ENCODE assay signal across 8 mouse cellular contexts in genomic region chr1:191325726-191326232, GRCm38 (mm10). TPM values are rescaled to one million over a fixed set of nuclear protein-coding genes. Genes with fewer than 3 reads are reported as not detected.
DNase-seq lines count a peak whose midpoint lies in the region; ATAC-seq and TF ChIP-seq lines count a peak whose summit lies in the region.

Tmem206 (plus strand) TSS chr1:191325912.

- no peak for TF ChIP-seq EP300 in liver, embryonic 14.5 days (IDR thresholded peaks at IDR 0.05; ENCODE audit: low read depth)
- no peak for TF ChIP-seq EP300 in stomach, postnatal 0 days (optimal IDR thresholded peaks at IDR 0.05)

- ATAC-seq in heart, embryonic 15.5 days (replicated peaks; ENCODE audit: insufficient number of reproducible peaks, insufficient read depth, low FRiP score, low read depth), result peak; percentile 91
- ATAC-seq in liver, embryonic 14.5 days (ENCODE audit: insufficient read depth), result peak; percentile 94
- peak; percentile 96 for ATAC-seq in neural tube, embryonic 11.5 days (ENCODE audit: insufficient read depth, low FRiP score, low TSS enrichment)
- ATAC-seq in stomach, postnatal 0 days (ENCODE audit: low FRiP score, low TSS enrichment), result peak; percentile 93

- H3K9me3 ChIP-seq in heart, embryonic 15.5 days (replicated peaks), result no peaks in the 10 kb centered on the region
- H3K9me3 ChIP-seq in liver, embryonic 14.5 days (ENCODE audit: control insufficient read depth, low read length), result no peaks in the 10 kb centered on the region
- no peaks in the 10 kb centered on the region for H3K9me3 ChIP-seq in neural tube, embryonic 11.5 days (ENCODE audit: control insufficient read depth, low read length)
- no peaks in the 10 kb centered on the region for H3K9me3 ChIP-seq in stomach, postnatal 0 days (ENCODE audit: control insufficient read depth, low read length)

- WGBS in heart, embryonic 15.5 days, result under 1% methylated on average over 38 of the region's 42 CpGs
- under 1% methylated on average over 34 of the region's 42 CpGs for WGBS in liver, embryonic 14.5 days (ENCODE audit: insufficient replicate concordance)
- WGBS in neural tube, embryonic 11.5 days, result under 1% methylated on average over 41 of the region's 42 CpGs
- WGBS in stomach, postnatal 0 days, result under 1% methylated on average over 42 of the region's 42 CpGs

- H3K4me2 ChIP-seq in heart, embryonic 15.5 days, result peak within 1 kb of the TSS; percentile 95
- H3K4me2 ChIP-seq in liver, embryonic 14.5 days (ENCODE audit: low read depth), result peak within 1 kb of the TSS; percentile 99
- peak within 1 kb of the TSS; percentile 91 for H3K4me2 ChIP-seq in neural tube, embryonic 11.5 days (ENCODE audit: low read depth)
- peak within 1 kb of the TSS; percentile 93 for H3K4me2 ChIP-seq in stomach, postnatal 0 days (replicated peaks; ENCODE audit: low read depth)

- H3K9ac ChIP-seq in heart, embryonic 15.5 days, result peak within 1 kb of the TSS; percentile 78
- H3K9ac ChIP-seq in liver, embryonic 14.5 days (replicated peaks), result peak within 1 kb of the TSS; percentile 93
- H3K9ac ChIP-seq in neural tube, embryonic 11.5 days (ENCODE audit: low read length), result peak within 1 kb of the TSS; percentile 86
- H3K9ac ChIP-seq in stomach, postnatal 0 days (ENCODE audit: low read length), result peak within 1 kb of the TSS; percentile 65

- TF ChIP-seq CTCF in liver, embryonic 14.5 days (IDR thresholded peaks at IDR 0.05; ENCODE audit: low read depth), result 0 out of 2 replicates have a peak, but pooled peaks have one; percentile 18
- peak; percentile 24; the same call in 1 of the 2 replicates for TF ChIP-seq CTCF in stomach, postnatal 0 days (IDR thresholded peaks at IDR 0.05; ENCODE audit: low read depth)

- DNase-seq in CD4-positive, CD25-positive, alpha-beta regulatory T cell, adult 2 months (ENCODE audit: low read depth, low spot score), result peak; percentile 99
- peak; percentile 86 for DNase-seq in fibroblast of lung, adult 2 months (ENCODE audit: low read depth)
- peak; percentile 94 to 96 for DNase-seq in kidney, postnatal 25 days
- DNase-seq in liver, embryonic 14.5 days (ENCODE audit: low read depth in 3 of 3, low spot score in 3 of 3), result peak; percentile 89 to 93 (median 89)
- peak; percentile 98 for DNase-seq in neural tube, embryonic 11.5 days (ENCODE audit: low spot score)
- DNase-seq in stomach, postnatal 0 days (ENCODE audit: low spot score), result peak; percentile 94

- H3K27me3 ChIP-seq in heart, embryonic 15.5 days, result no peaks in the 10 kb centered on the region
- H3K27me3 ChIP-seq in liver, embryonic 14.5 days (ENCODE audit: control insufficient read depth, insufficient read depth, low read length), result no peaks in the 10 kb centered on the region
- H3K27me3 ChIP-seq in neural tube, embryonic 11.5 days (ENCODE audit: control insufficient read depth, insufficient read depth, low read length), result no peaks in the 10 kb centered on the region
- H3K27me3 ChIP-seq in stomach, postnatal 0 days (ENCODE audit: control insufficient read depth, insufficient read depth, low read length), result no peaks in the 10 kb centered on the region

- no peaks in the 10 kb centered on the region; the same call in 1 of the 2 replicates for H3K4me1 ChIP-seq in brown adipose tissue, adult 24 weeks (ENCODE audit: control insufficient read depth, insufficient read depth, insufficient read length, low read length)
- peaks cover 26% of the 10 kb centered on the region for H3K4me1 ChIP-seq in heart, embryonic 15.5 days (replicated peaks)
- H3K4me1 ChIP-seq in liver, embryonic 14.5 days (replicated peaks; ENCODE audit: control insufficient read depth in 2 of 2, insufficient read depth in 2 of 2, low read length in 1 of 2), result peaks cover 21 to 30% of the 10 kb centered on the region in 2 experiments
- H3K4me1 ChIP-seq in neural tube, embryonic 11.5 days (ENCODE audit: control insufficient read depth, insufficient read depth, low read length), result peaks cover 10% of the 10 kb centered on the region; the same call in 1 of the 2 replicates
- H3K4me1 ChIP-seq in stomach, postnatal 0 days (replicated peaks; ENCODE audit: control insufficient read depth, insufficient read depth), result peaks cover 4% of the 10 kb centered on the region

- peak within 1 kb of the TSS; percentile 79 for H3K4me3 ChIP-seq in brown adipose tissue, adult 24 weeks (ENCODE audit: insufficient read depth, low read depth, low read length)
- peak within 1 kb of the TSS; percentile 70 for H3K4me3 ChIP-seq in heart, embryonic 15.5 days
- peak within 1 kb of the TSS; percentile 77 to 89 for H3K4me3 ChIP-seq in liver, embryonic 14.5 days (ENCODE audit: insufficient read depth in 1 of 2, low read depth in 2 of 2, low read length in 2 of 2)
- H3K4me3 ChIP-seq in neural tube, embryonic 11.5 days (ENCODE audit: low read depth, low read length), result peak within 1 kb of the TSS; percentile 80
- H3K4me3 ChIP-seq in stomach, postnatal 0 days (ENCODE audit: low read depth, low read length), result peak within 1 kb of the TSS; percentile 68

- H3K27ac ChIP-seq in brown adipose tissue, adult 24 weeks (replicated peaks; ENCODE audit: low read depth, low read length), result no peak within 1 kb of the TSS
- peak within 1 kb of the TSS; percentile 65 for H3K27ac ChIP-seq in heart, embryonic 15.5 days
- H3K27ac ChIP-seq in liver, embryonic 14.5 days, result peak within 1 kb of the TSS; percentile 66
- H3K27ac ChIP-seq in neural tube, embryonic 11.5 days (ENCODE audit: low read depth, low read length), result peak within 1 kb of the TSS; percentile 68; the same call in 1 of the 2 replicates
- peak within 1 kb of the TSS; percentile 13; the same call in 1 of the 2 replicates for H3K27ac ChIP-seq in stomach, postnatal 0 days (replicated peaks)

- H3K36me3 ChIP-seq in heart, embryonic 15.5 days, result no peaks in the 10 kb centered on the region
- H3K36me3 ChIP-seq in liver, embryonic 14.5 days (replicated peaks; ENCODE audit: control insufficient read depth, insufficient read depth, low read depth), result no peaks in the 10 kb centered on the region
- peaks cover 2% of the 10 kb centered on the region; the same call in 1 of the 2 replicates for H3K36me3 ChIP-seq in neural tube, embryonic 11.5 days (ENCODE audit: control insufficient read depth, insufficient read depth, low read length)
- H3K36me3 ChIP-seq in stomach, postnatal 0 days (ENCODE audit: control insufficient read depth, insufficient read depth, low read length), result no peaks in the 10 kb centered on the region

RNA-seq across cellular contexts. Expression of gene Tmem206, which starts in this region (rescaled TPM):
- 1.8 and 2.3 TPM in 2 replicates for polyA plus RNA-seq in brown adipose tissue, adult 24 weeks (2012; ENCODE audit: insufficient read depth, insufficient read length, missing spikeins)
- polyA plus RNA-seq in heart, embryonic 15.5 days (2015; fragmentation: Nextera tagmentation; extraction: Ambion mirVana), result 14.3 and 18.3 TPM in 2 replicates
- 3.7 and 4.1 TPM in 2 replicates for polyA plus RNA-seq in liver, embryonic 14.5 days (2012; rRNA removed)
- 6.3 and 7.6 TPM in 2 replicates for polyA plus RNA-seq in liver, embryonic 14.5 days (2014; fragmentation: Nextera tagmentation; extraction: Ambion mirVana)
- 32.3 and 38.5 TPM in 2 replicates for polyA plus RNA-seq in neural tube, embryonic 11.5 days (2014; fragmentation: Nextera tagmentation; extraction: Ambion mirVana)
- 6.7 and 6.8 TPM in 2 replicates for polyA plus RNA-seq in stomach, postnatal 0 days (2015; fragmentation: Nextera tagmentation; extraction: Ambion mirVana)
